Mouse (Mus musculus): ENCODE measurements around the gene Cyld.
"Not testable (repeated sequence)": the region's sequence is repeated elsewhere in the genome, so short reads cannot be mapped to it uniquely, and the experiment has no call there.

GRCm38 (mm10) chr8:88651122-88651521 is 45.7 kb upstream of the Cyld start:
- TF ChIP-seq CTCF (IDR thresholded peaks at IDR 0.05 in 2 of 3, conservative IDR thresholded peaks at IDR 0.05 in 1 of 3; ENCODE audit: control insufficient read depth in 1 of 3, insufficient read depth in 1 of 3, low read depth in 2 of 3, low read length in 3 of 3, poor library complexity in 1 of 3, severe bottlenecking in 1 of 3); POLR2A (IDR thresholded peaks at IDR 0.05; ENCODE audit: control insufficient read depth in 1 of 2, insufficient read depth in 1 of 2, low read depth in 1 of 2, low read length in 2 of 2, poor library complexity in 1 of 2): not testable (repeated sequence)

Data from MEL (cell line).